Comparison of ENCODE assay signal across 14 mouse cellular contexts in the genomic region with DNA sequence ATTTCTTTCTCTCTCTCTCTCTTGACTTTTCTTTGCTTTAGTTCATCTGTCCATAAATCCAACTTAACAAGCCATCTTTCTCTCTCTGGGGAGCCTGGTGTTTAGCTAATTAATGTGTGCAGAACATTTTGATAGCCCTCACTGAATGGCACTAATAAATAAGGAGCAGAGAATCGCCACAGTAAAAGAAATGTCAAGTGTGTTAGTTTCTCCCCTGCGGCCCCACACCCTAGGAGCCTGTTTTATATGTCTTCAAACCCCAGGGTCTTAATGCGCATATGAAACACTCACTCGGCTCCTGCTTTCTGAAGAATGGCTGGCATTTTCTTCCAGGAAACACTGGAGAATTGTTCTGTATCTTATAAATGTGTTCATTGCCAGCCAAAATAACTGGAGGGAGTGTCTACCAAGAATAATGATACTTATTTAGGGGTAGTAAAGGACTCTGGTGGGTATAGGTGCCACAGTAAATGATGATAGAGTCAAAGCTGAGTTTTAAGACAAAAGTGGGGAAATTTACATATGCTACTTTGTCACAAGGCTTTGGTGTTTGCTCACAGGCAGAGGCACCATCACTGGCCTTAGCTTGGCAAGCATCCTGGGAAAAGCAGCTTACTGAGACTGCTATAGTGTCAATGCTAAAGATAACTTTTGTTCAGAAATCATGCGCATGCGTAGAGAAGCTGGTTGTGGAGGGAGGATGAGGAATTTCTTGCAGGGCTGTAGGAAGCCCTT.
DNase-seq lines count a peak whose midpoint lies in the region; ATAC-seq lines count a peak whose summit lies in the region.
"Had no signal": no experiment of that assay in that cellular context is flagged by ENCODE, and none has a peak within 500 bp of the region (broad histone marks: within the 10 kb centered on the region; RNA-seq: fewer than 3 reads in every experiment).

No protein-coding gene starts in this region.

- no peaks in the 10 kb centered on the region for H3K27me3 ChIP-seq in forebrain, embryonic 14.5 days (replicated peaks; ENCODE audit: control insufficient read depth, insufficient read depth, low read length)
- H3K27me3 ChIP-seq in forebrain, embryonic 10.5 days (ENCODE audit: poor library complexity, severe bottlenecking): no peaks in the 10 kb centered on the region
- H3K27me3 ChIP-seq in limb, embryonic 12.5 days: no peaks in the 10 kb centered on the region
- H3K27me3 ChIP-seq: stomach, embryonic 15.5 days had no signal

- 21% methylated on average over 6 of the region's 6 CpGs for WGBS in forebrain, embryonic 14.5 days
- 54% methylated on average over 6 of the region's 6 CpGs for WGBS in forebrain, embryonic 10.5 days
- WGBS in limb, embryonic 12.5 days: 29% methylated on average over 6 of the region's 6 CpGs

- ATAC-seq in forebrain, embryonic 14.5 days: no peak
- ATAC-seq in limb, embryonic 12.5 days (ENCODE audit: insufficient number of reproducible peaks, insufficient read depth, low FRiP score, low TSS enrichment, low read depth): peak; percentile 66; the same call in 1 of the 2 replicates
- no peak for ATAC-seq in cerebellum, adult (ENCODE audit: insufficient number of reproducible peaks, low FRiP score, low TSS enrichment)

- no peak overlapping the region for H3K4me2 ChIP-seq in forebrain, embryonic 14.5 days (ENCODE audit: low read length)
- no peak overlapping the region for H3K4me2 ChIP-seq in limb, embryonic 12.5 days
- H3K4me2 ChIP-seq: heart, embryonic 11.5 days; stomach, embryonic 15.5 days had no signal

- no peak overlapping the region for H3K4me3 ChIP-seq in forebrain, embryonic 14.5 days (ENCODE audit: low read depth, low read length)
- H3K4me3 ChIP-seq in forebrain, embryonic 10.5 days: no peak overlapping the region
- no peak overlapping the region for H3K4me3 ChIP-seq in limb, embryonic 12.5 days (replicated peaks)
- H3K4me3 ChIP-seq: stomach, embryonic 15.5 days had no signal

- no peak overlapping the region for H3K27ac ChIP-seq in forebrain, embryonic 14.5 days (ENCODE audit: low read depth, low read length)
- H3K27ac ChIP-seq in forebrain, embryonic 10.5 days: no peak overlapping the region
- peak overlapping the region; percentile 87 for H3K27ac ChIP-seq in limb, embryonic 12.5 days
- H3K27ac ChIP-seq: stomach, embryonic 15.5 days had no signal

- H3K4me1 ChIP-seq in forebrain, embryonic 14.5 days (ENCODE audit: control insufficient read depth, insufficient read depth, low read length): peaks cover 7% of the 10 kb centered on the region
- H3K4me1 ChIP-seq in forebrain, embryonic 10.5 days: peaks cover 7% of the 10 kb centered on the region; the same call in 1 of the 2 replicates
- peaks cover 14% of the 10 kb centered on the region for H3K4me1 ChIP-seq in limb, embryonic 12.5 days (replicated peaks)
- H3K4me1 ChIP-seq: stomach, embryonic 15.5 days had no signal

- H3K36me3 ChIP-seq in forebrain, embryonic 14.5 days (ENCODE audit: control insufficient read depth, insufficient read depth, low read length): no peaks in the 10 kb centered on the region
- no peaks in the 10 kb centered on the region for H3K36me3 ChIP-seq in forebrain, embryonic 10.5 days (replicated peaks)
- H3K36me3 ChIP-seq in limb, embryonic 12.5 days: no peaks in the 10 kb centered on the region
- H3K36me3 ChIP-seq: stomach, embryonic 15.5 days had no signal

- no peak overlapping the region for H3K9ac ChIP-seq in forebrain, embryonic 14.5 days (ENCODE audit: low read length)
- H3K9ac ChIP-seq in limb, embryonic 12.5 days (replicated peaks): no peak overlapping the region
- H3K9ac ChIP-seq: stomach, embryonic 15.5 days had no signal

- DNase-seq in forebrain, embryonic 14.5 days (ENCODE audit: low spot score): peak; percentile 58
- DNase-seq in forebrain, embryonic 10.5 days (ENCODE audit: extremely low spot score, low spot score): no peak
- DNase-seq in testis, postnatal 14 days (ENCODE audit: low spot score): peak; percentile 36
- no peak for DNase-seq in testis, postnatal 10 days (ENCODE audit: low spot score)
- DNase-seq in telencephalon, adult 2 months (ENCODE audit: low read depth, low spot score): peak; percentile 77
- no peak for DNase-seq in layer of hippocampus, postnatal 36 days
- DNase-seq: B cell, adult 2 months; cerebellum, postnatal 10 days; lung, adult 18-20 months; right cerebral cortex, postnatal 25 days had no signal

- H3K9me3 ChIP-seq in forebrain, embryonic 14.5 days (replicated peaks; ENCODE audit: control insufficient read depth, low read length): no peaks in the 10 kb centered on the region
- no peaks in the 10 kb centered on the region for H3K9me3 ChIP-seq in forebrain, embryonic 10.5 days
- no peaks in the 10 kb centered on the region for H3K9me3 ChIP-seq in limb, embryonic 12.5 days
- H3K9me3 ChIP-seq: stomach, embryonic 15.5 days had no signal

Comparison
In these comparisons a context has a peak if more than half of its experiments do, and no peak if none do; other contexts are left out.
1. DNase-seq: peak in forebrain, embryonic 14.5 days (single experiment), testis, postnatal 14 days (single experiment) and telencephalon, adult 2 months (single experiment); none in forebrain, embryonic 10.5 days (single experiment), testis, postnatal 10 days (single experiment) and layer of hippocampus, postnatal 36 days (0 of 2).